Mouse (Mus musculus) lung, postnatal 25 days (tissue): ENCODE data around the gene Slain2.

Source experiments
- DNase-seq: peaks from one replicate; pipeline ENCODE4 v3.0.0; 2022; ENCODE audit warnings: low spot score

Slain2 gene

GRCm38 (mm10) chr5:72913648-72914557 lies at the start of gene Slain2:
TSS of gene Slain2 (plus strand) at chr5:72914304.
- peak; percentile 98 for DNase-seq

DNA sequence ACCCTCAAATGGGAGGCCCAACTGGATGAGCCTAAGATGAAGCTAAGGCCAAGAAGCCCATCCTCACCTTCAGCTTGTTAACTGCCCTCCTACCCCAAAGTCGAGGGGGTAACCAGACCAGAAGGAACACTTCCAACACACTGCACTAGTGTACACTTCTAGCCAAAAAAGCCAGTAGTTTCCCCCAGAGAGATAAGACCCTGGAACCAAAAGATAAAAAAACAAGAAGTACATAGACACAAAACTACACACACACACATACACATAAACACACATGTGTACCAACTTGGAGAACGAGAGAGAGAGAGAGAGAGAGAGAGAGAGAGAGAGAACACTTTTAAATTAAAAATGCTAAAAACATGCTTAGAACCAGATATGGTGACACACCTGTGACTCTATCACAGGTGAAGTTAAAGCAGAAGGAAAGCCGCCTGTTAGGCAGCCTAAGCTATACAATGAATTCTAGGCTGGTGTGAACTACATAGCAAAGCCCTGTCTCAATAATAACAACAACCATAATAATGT lies 49.4 kb upstream of the Slain2 start:
- no peak for DNase-seq

DNA sequence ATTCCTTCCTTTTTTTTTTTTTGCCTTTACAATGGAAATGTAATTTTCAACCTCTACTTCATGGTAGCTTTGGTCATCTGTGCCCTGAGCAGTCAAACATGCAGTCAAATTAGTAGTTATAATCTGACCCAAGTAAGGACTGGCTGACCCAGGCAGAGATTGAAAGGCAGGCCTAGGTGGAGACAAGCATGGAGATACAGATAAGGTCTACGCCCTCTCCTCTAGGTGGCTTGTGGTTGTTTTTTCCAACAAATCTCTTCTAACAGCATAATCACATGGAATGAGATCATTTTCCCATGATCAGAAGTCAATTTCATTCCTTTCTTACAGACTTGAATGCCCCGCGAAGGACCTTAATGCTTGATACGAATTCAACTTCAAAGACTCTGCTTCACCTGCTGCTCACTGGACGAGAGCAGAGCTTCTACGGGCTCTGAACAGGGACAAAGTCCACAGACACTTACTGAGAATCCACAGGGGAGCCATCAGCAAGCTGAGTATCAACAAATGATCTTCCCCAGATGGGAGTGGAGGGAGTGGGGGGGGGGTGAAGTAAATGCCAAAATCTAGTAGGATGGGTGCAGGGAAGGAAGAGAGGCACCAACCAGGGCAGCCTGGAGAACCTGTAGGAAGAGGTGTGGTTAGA lies 47.7 kb upstream of the Slain2 start:
- no peak for DNase-seq

- DNase-seq = peak; percentile 26
These were observed 47.0 kb upstream of the Slain2 start for GRCm38 (mm10) chr5:72867036-72867672.

DNA sequence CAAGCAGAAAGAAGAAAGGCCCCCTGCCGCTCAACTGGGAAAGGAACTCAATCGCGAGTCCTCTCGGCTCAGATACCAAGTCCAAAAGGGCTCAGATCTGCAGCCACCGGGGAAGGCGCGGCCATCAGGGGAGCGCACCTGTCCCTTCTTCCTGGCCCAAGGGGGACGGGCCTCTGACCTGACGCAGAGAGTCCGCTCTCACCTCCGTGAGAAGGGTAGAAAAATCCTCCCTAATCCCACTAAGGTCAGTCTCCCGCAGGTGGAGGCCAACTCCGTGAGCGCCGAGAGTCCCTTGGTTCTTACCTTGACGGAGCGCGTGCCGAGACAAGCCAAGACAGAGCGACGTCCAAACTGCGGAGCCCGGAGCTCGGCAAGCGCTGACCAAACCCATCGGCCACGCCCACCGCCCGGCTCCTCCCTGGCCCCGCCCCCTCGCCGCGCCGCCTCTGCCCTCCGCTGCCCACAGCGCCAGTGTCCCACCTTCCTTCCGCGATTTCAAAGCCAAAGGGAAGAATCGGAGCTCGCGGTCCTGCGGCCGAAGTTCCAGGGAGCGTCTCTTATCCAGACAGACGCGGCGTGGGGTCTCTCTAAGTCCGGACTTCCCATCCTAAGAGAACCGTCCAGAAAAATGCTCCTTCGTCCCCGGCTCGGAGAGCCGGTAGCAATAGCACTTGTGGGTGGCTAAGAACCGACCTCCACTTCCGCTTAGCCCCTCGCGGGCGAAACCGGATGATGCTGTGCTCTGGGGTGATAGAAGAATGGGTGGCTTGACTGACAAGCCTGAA lies 45.8 kb upstream of the Slain2 start, which contains the start of gene Tec:
TSS of gene Tec (minus strand) at position 393 of the 785 bp plus-strand sequence.
- peak; percentile 93 for DNase-seq

- no peak for DNase-seq
These were observed 44.1 kb upstream of the Slain2 start for GRCm38 (mm10) chr5:72869779-72870608.

DNA sequence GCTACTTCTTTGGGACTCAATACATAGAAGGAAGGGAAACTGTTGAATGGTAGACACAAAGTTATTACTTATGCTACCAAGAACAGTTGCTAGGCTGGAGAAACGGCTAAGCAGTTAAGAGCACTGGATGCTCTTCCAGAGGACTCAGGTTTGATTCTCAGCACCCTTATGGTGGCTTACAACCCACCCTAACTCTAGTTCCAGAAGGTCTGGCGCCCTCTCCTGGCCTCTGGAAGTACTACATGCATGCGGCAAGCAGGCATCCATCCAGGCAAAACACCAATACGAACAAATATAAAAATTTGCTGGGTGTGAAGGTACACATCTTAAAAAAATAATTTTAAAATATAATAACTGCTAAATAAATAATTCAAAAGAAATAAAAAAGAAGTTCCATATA lies 43.0 kb upstream of the Slain2 start:
- DNase-seq = no peak

GRCm38 (mm10) chr5:72879736-72880135 lies 34.4 kb upstream of the Slain2 start:
- DNase-seq = no peak

DNA sequence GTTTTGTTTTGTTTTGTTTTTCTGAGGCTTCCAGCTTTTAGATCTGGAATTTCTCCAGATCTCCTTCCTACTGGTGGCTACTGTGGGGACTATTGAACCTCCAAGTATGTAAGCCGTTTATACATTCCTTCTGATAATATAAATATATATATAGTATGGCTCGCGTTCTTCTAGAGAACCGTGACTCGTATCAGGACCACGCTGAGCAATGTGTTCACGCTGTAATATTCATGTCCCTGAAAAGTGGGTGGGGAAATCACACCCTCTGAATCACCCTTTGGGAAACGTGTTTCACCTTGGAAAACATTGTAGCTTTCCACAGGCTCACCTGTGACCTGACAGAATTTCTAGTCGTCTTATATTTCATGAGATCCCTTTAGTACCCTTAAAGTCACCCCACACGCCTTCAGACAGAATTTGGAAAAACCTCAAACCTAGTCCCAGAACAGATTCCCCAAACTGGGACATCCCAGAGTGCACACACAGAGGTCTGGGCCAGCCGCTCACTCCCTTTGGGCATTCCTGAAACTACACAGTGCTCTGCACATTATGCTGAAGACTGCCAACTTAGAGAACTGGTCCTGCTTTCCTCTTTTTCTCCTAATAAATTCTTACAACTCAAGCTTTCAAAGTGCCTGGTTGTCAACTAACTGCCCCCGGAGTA lies 32.2 kb upstream of the Slain2 start:
- DNase-seq = no peak

GRCm38 (mm10) chr5:72882412-72882765 lies 31.7 kb upstream of the Slain2 start:
- no peak for DNase-seq

DNA sequence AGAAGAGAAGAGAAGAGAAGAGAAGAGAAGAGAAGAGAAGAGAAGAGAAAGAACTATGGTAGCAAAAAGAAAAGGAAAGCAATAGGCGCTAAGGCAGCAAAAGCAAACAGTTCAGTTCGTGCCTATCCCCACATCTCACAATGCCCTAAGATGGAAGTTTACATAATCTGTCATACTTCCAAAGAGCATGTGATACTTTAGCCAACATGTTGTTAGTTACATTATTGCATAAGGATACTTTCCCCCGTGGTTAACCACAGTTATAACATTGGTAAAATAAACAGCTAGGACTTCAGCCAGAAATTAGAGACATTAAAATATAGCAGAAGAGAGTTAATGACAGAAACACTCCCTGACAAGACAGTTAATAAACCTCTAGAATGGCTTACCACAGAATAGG lies 30.4 kb upstream of the Slain2 start:
- DNase-seq = peak; percentile 17

GRCm38 (mm10) chr5:72886458-72887222 lies 27.5 kb upstream of the Slain2 start:
- no peak for DNase-seq

GRCm38 (mm10) chr5:72888260-72888659 lies 25.8 kb upstream of the Slain2 start:
- DNase-seq = no peak

DNA sequence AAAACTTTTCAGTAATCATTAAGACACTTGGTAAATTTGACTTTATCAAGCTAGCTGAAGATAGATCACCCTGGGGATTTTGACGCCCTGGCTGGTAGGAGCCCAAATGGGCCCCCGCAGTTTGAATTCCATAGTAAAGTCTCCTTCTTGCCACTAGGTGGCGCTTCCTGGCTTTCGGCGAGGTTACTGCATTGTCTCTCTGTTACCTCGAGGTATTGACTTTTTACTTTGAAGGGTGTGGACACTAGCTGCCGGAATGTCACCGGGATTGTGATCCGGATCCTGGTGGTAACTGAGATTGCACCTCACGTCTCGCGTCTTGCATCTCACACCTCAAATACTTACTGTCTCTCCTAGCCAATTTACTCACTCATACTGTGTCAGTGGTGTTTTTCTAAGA lies 22.6 kb upstream of the Slain2 start:
- peak; percentile 65 for DNase-seq

GRCm38 (mm10) chr5:72893987-72894386 lies 20.1 kb upstream of the Slain2 start:
- DNase-seq = no peak

- DNase-seq = no peak
These were observed 18.8 kb upstream of the Slain2 start for GRCm38 (mm10) chr5:72895261-72895660.

GRCm38 (mm10) chr5:72896478-72897279 lies 17.4 kb upstream of the Slain2 start:
- peak; percentile 38 for DNase-seq

DNA sequence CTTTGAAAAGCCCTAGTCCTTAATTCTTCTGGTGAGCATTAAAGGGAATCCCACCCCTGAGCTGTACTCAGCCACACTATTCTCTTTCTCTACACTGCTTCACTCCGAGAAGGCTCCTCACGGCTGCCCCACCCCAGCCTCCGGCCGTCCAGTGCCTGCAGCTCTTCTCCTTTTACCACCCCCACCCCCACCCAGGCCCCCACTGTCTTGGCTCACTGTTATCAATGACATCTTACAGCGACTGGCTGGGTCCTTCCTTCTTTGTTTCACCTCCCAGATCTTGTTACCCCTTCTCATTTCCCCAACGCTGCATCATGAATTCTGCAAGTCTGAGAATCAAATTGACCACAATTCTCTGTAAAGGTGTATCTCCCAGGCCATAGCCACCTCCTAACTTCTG lies 16.1 kb upstream of the Slain2 start:
- DNase-seq = no peak

GRCm38 (mm10) chr5:72899255-72899654 lies 14.8 kb upstream of the Slain2 start:
- no peak for DNase-seq
